Mouse (Mus musculus): ENCODE measurements around the gene Filip1. TPM values are rescaled to one million over a fixed set of nuclear protein-coding genes. Genes with fewer than 3 reads are reported as not detected.

Gene Filip1
- polyA plus RNA-seq, 1 experiment: 1.8 TPM

DNA sequence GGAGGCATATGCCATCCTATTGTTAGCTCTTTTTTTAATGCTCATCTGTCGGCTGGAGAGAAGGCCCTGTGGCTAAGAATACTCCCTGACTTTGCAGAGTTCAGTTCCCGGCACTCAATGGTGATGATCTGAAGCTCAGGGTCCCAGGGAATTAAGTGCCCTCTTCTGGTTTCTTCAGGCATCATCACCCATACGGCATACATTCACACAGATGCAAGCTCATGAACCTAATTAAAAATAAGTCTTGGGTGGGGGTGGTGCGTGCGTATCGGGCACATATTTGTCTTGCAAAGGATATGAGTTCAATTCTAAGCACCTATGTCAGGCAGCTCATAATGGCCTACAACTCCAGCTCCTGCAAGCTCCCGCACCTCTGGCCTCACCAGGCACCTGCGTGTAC, 39.1 kb downstream of the Filip1 start:
- WGBS: 95% methylated on average over 8 of the region's 8 CpGs
- TF ChIP-seq POLR2A (IDR thresholded peaks at IDR 0.05; ENCODE audit: low read depth, low read length) (no peak), CTCF (conservative IDR thresholded peaks at IDR 0.05; ENCODE audit: insufficient read depth, insufficient read length, low read depth, low read length) (no peak)
- no peak for DNase-seq
- no peaks in the 10 kb centered on the region for H3K27me3 ChIP-seq (replicated peaks; ENCODE audit: control insufficient read depth, insufficient read depth, low read length)
- H3K36me3 ChIP-seq (ENCODE audit: control insufficient read depth, insufficient read depth, low read length): no peaks in the 10 kb centered on the region
- no peak overlapping the region for H3K27ac ChIP-seq (ENCODE audit: insufficient read depth, low read depth, low read length)
- no peak overlapping the region for H3K4me3 ChIP-seq (ENCODE audit: insufficient read depth, low read depth, low read length)
- no peaks in the 10 kb centered on the region for H3K4me1 ChIP-seq (ENCODE audit: control insufficient read depth, insufficient read depth, low read length)

DNA sequence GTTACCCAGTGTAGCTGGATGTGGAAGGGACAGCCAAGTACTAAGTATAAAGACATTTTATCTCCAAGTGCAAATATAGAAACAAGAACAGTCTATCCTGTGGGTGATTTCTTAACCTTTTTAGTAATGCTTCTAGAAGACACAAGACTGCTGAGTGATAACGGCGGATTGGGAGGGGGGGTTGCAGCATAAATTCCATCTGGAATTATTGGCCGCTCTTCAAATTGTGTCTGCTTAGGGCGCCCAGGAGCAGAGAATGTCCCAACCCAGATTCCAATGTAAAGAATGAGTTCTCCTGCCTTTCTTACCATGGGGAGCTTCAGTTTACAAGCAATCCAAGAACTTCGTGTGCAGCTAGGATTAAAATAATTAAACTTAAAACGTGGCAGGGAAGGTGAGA, 39.9 kb downstream of the Filip1 start:
- Histone ChIP-seq H3K4me1 (ENCODE audit: control insufficient read depth, insufficient read depth, low read length) (no peaks in the 10 kb centered on the region), H3K4me3 (ENCODE audit: insufficient read depth, low read depth, low read length) (no peak overlapping the region), H3K27ac (ENCODE audit: insufficient read depth, low read depth, low read length) (no peak overlapping the region), H3K36me3 (ENCODE audit: control insufficient read depth, insufficient read depth, low read length) (no peaks in the 10 kb centered on the region), H3K27me3 (replicated peaks; ENCODE audit: control insufficient read depth, insufficient read depth, low read length) (no peaks in the 10 kb centered on the region)
- DNase-seq: no peak
- WGBS: 80% methylated on average over 6 of the region's 6 CpGs
- TF ChIP-seq POLR2A (IDR thresholded peaks at IDR 0.05; ENCODE audit: low read depth, low read length) (no peak), CTCF (conservative IDR thresholded peaks at IDR 0.05; ENCODE audit: insufficient read depth, insufficient read length, low read depth, low read length) (no peak)

DNA sequence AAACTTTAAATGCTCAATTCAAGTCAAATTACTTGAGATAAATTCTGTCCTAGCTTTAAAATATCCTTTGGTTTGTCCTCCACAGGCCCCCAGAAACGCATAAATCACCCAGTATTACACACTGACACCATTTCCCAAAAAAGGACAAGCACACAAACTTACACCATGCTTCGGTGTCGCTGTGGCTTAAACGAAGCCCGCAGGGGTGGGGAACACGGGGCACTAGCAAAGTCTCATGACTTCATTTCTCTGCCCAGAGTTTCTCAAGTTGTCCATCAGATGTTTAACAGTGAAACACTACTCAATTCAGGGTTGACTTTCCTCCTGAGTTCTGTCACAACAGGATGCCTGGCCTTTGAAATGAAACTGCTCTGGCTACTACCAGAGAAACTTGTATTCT, 41.0 kb downstream of the Filip1 start:
- peak; percentile 8 for DNase-seq
- Histone ChIP-seq H3K4me1 (ENCODE audit: control insufficient read depth, insufficient read depth, low read length) (no peaks in the 10 kb centered on the region), H3K27me3 (replicated peaks; ENCODE audit: control insufficient read depth, insufficient read depth, low read length) (no peaks in the 10 kb centered on the region), H3K4me3 (ENCODE audit: insufficient read depth, low read depth, low read length) (no peak overlapping the region), H3K27ac (ENCODE audit: insufficient read depth, low read depth, low read length) (no peak overlapping the region), H3K36me3 (ENCODE audit: control insufficient read depth, insufficient read depth, low read length) (no peaks in the 10 kb centered on the region)
- TF ChIP-seq CTCF (conservative IDR thresholded peaks at IDR 0.05; ENCODE audit: insufficient read depth, insufficient read length, low read depth, low read length): no peak
- WGBS: 54% methylated on average over 6 of the region's 6 CpGs

DNA sequence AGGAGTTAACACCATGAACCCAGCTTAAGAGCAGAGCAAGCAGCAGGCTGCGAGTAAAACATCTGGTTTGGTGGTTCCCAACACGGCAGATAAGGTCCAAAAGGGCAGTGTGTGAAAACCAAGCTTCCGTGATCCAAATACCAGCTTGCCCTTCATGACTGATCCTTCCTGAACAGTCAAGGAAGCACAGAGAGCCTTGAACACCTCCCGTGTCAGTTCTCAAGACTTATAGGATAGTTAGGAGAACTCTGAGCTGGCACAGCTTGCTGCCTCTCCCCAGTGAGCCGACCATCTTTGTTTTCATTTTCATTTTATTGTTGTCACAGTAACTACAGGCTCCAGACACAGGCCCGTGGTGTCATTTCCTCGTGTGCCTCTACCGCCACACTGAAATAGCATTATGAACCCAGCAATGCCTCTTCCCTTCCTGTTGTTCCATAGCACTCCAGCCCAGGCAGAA, 42.0 kb downstream of the Filip1 start:
- Histone ChIP-seq H3K4me1 (ENCODE audit: control insufficient read depth, insufficient read depth, low read length) (no peaks in the 10 kb centered on the region), H3K4me3 (ENCODE audit: insufficient read depth, low read depth, low read length) (no peak overlapping the region), H3K27me3 (replicated peaks; ENCODE audit: control insufficient read depth, insufficient read depth, low read length) (no peaks in the 10 kb centered on the region), H3K36me3 (ENCODE audit: control insufficient read depth, insufficient read depth, low read length) (no peaks in the 10 kb centered on the region), H3K27ac (ENCODE audit: insufficient read depth, low read depth, low read length) (peak overlapping the region; percentile 34)
- WGBS: 38% methylated on average over 8 of the region's 8 CpGs
- peak; percentile 24 for DNase-seq
- TF ChIP-seq POLR2A (IDR thresholded peaks at IDR 0.05; ENCODE audit: low read depth, low read length): no peak
- TF ChIP-seq CTCF (conservative IDR thresholded peaks at IDR 0.05; ENCODE audit: insufficient read depth, insufficient read length, low read depth, low read length): no peak

DNA sequence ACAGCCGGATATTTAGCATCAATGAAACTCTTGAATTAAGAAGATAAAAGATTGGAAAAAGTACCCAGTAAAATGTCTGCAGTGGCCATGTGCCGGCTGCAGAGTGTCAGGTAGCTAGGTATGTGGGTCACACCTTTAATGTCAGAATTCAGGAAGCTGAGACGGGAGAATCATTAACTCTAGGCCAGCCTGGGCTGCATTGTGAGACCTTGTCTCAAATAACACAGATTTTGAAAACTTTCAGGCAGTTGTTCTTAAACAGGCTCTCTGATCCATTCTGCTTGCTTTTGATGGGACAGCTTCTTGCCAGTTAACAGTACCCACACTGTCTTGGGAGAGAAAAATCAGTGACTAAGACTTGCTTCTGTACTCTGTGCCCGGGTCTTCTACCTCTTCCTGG, 43.1 kb downstream of the Filip1 start:
- H3K36me3 ChIP-seq (ENCODE audit: control insufficient read depth, insufficient read depth, low read length): no peaks in the 10 kb centered on the region
- H3K27ac ChIP-seq (ENCODE audit: insufficient read depth, low read depth, low read length): no peak overlapping the region
- no peak overlapping the region for H3K4me3 ChIP-seq (ENCODE audit: insufficient read depth, low read depth, low read length)
- no peaks in the 10 kb centered on the region for H3K27me3 ChIP-seq (replicated peaks; ENCODE audit: control insufficient read depth, insufficient read depth, low read length)
- 49% methylated on average over 4 of the region's 4 CpGs for WGBS
- peak; percentile 52 for DNase-seq
- TF ChIP-seq CTCF (conservative IDR thresholded peaks at IDR 0.05; ENCODE audit: insufficient read depth, insufficient read length, low read depth, low read length): no peak
- no peak for TF ChIP-seq POLR2A (IDR thresholded peaks at IDR 0.05; ENCODE audit: low read depth, low read length)
- H3K4me1 ChIP-seq (ENCODE audit: control insufficient read depth, insufficient read depth, low read length): no peaks in the 10 kb centered on the region

DNA sequence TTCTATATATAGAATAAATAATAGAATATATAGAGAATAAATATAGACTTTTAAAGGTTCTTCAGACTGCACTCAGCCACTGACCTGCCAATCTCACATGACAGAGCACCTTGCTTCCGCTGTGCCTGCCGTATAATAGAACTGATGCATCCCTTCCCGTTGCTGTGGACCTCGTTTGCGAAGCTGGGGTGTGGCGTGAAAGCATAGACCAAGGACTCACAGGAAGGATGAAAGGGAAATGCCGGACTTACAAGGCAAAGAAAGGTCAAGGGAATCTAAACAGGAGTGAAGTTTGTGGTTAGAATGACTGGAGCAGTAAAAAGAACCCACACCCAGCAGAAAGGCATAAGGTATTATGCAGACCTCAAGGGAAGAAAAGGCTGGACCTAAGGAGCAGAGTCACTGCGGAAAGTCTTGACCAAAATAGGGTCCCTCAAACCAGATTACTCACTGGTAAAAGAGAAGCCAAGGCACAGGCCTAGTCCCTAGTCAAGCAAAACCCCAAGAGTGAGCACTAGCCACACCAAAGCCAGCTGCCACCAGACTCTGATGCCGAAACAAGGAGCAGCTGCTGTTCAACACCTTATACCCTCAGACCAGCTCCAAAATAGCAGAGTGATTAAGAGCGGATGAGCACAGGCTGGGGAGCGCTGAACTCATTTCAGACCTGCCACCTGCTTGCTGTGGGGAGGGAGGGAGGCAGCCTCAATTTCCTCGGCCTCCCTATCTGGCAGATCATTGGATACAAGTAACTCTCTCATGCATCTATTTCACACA, 45.8 kb downstream of the Filip1 start:
- no peak overlapping the region for H3K27ac ChIP-seq (ENCODE audit: insufficient read depth, low read depth, low read length)
- TF ChIP-seq CTCF (conservative IDR thresholded peaks at IDR 0.05; ENCODE audit: insufficient read depth, insufficient read length, low read depth, low read length): no peak
- TF ChIP-seq POLR2A (IDR thresholded peaks at IDR 0.05; ENCODE audit: low read depth, low read length): no peak
- 82% methylated on average over 12 of the region's 12 CpGs for WGBS
- no peak for DNase-seq
- no peaks in the 10 kb centered on the region for H3K36me3 ChIP-seq (ENCODE audit: control insufficient read depth, insufficient read depth, low read length)
- no peaks in the 10 kb centered on the region for H3K4me1 ChIP-seq (ENCODE audit: control insufficient read depth, insufficient read depth, low read length)
- no peaks in the 10 kb centered on the region for H3K27me3 ChIP-seq (replicated peaks; ENCODE audit: control insufficient read depth, insufficient read depth, low read length)
- H3K4me3 ChIP-seq (ENCODE audit: insufficient read depth, low read depth, low read length): no peak overlapping the region

DNA sequence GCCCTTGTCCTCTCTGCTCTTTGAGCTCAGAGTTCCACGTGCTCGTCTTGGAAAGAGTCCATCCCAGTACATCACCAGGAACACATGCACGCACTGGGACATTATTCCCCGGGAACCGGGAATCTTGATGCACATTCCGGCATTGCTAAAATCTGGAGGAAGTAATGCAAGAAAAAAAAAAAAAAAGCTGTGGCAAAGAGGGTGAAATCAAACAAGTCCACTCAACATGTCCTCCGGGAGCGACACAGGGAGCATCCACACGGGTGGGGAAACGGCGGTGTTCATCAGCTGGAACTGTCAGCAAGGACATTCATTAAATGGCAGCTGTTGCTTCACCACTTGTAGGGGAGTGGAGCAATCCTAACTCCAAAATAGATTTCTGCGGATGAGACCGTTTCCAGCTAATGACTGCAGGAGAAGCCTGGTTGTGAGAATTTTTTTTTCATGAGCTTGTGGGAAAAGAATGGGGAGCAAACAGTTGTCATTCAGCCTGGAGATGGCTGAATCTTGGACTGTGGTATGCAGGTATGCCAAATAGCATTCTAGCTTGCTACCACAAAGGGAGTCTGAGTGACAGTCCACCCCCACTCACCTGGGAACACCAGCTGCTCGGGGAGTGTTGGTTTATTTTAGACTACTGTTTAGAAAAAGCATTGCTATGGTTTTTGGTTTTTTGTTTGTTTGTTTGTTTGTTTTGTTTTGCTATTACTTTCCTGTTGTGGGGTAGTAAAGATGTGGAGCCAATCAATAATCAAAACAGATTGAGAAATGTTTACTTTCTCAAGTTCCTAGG, 46.9 kb downstream of the Filip1 start:
- H3K4me3 ChIP-seq (ENCODE audit: insufficient read depth, low read depth, low read length): peak overlapping the region; percentile 15
- WGBS: 54% methylated on average over 14 of the region's 14 CpGs
- H3K27me3 ChIP-seq (replicated peaks; ENCODE audit: control insufficient read depth, insufficient read depth, low read length): no peaks in the 10 kb centered on the region
- H3K36me3 ChIP-seq (ENCODE audit: control insufficient read depth, insufficient read depth, low read length): no peaks in the 10 kb centered on the region
- peak; percentile 54 for DNase-seq
- no peak overlapping the region for H3K27ac ChIP-seq (ENCODE audit: insufficient read depth, low read depth, low read length)
- H3K4me1 ChIP-seq (ENCODE audit: control insufficient read depth, insufficient read depth, low read length): no peaks in the 10 kb centered on the region
- TF ChIP-seq POLR2A (IDR thresholded peaks at IDR 0.05; ENCODE audit: low read depth, low read length) (no peak), CTCF (conservative IDR thresholded peaks at IDR 0.05; ENCODE audit: insufficient read depth, insufficient read length, low read depth, low read length) (no peak)

Measured in kidney, adult 2 months (tissue).